Mouse (Mus musculus) adrenal gland, postnatal 25 days (tissue): ENCODE data around the gene Igfbp4. TPM values are rescaled to one million over a fixed set of nuclear protein-coding genes. Genes with fewer than 3 reads are reported as not detected.

Experiments
- total RNA-seq: library from RNA; stranded (reverse); gene quantifications from 2 replicates; pipeline ENCODE4 v1.2.3, GENCODE M21; 2021

Gene Igfbp4
- total RNA-seq, 1 experiment from 2014 or later: 50.5 TPM

Other genes starting within 250 kb of the Igfbp4 start
- 109 and 113 TPM in 2 replicates for gene Msl1, start 245.7 kb upstream of the Igfbp4 start, total RNA-seq
- gene Casc3, start 236.3 kb upstream of the Igfbp4 start, total RNA-seq: 37.2 and 41.5 TPM in 2 replicates
- 0.52 and 0.70 TPM in 2 replicates for gene Rapgefl1, start 204.5 kb upstream of the Igfbp4 start, total RNA-seq
- gene Wipf2, start 177.6 kb upstream of the Igfbp4 start, total RNA-seq: 18.0 and 26.4 TPM in 2 replicates
- 1.7 and 4.3 TPM in 2 replicates for gene Cdc6, start 133.4 kb upstream of the Igfbp4 start, total RNA-seq
- gene Rara, start 113.4 kb upstream of the Igfbp4 start, total RNA-seq: 21.8 and 27.7 TPM in 2 replicates
- not detected in 2 replicates for gene Gjd3, start 58.2 kb upstream of the Igfbp4 start, total RNA-seq
- gene Top2a, start 17.1 kb upstream of the Igfbp4 start, total RNA-seq: 28.2 and 39.3 TPM in 2 replicates
- gene Tns4, start 48.1 kb downstream of the Igfbp4 start, total RNA-seq: 0.12 TPM in 1 of 2 replicates, not detected in the other
- 0.21 TPM in 1 of 2 replicates, not detected in the other for gene Ccr7, start 113.8 kb downstream of the Igfbp4 start, total RNA-seq
- 63.5 and 101 TPM in 2 replicates for gene Smarce1, start 189.8 kb downstream of the Igfbp4 start, total RNA-seq
- 1.4 and 2.4 TPM in 2 replicates for gene Krt222, start 202.8 kb downstream of the Igfbp4 start, total RNA-seq
- not detected in 2 replicates for gene Krt24, start 244.0 kb downstream of the Igfbp4 start, total RNA-seq